Mouse (Mus musculus): Measurements from ENCODE around the gene Loxl3. TPM values are rescaled to one million over a fixed set of nuclear protein-coding genes. Genes with fewer than 3 reads are reported as not detected.

Gene Loxl3
- polyA plus RNA-seq, 1 experiment from 2014 or later: 8.0 TPM

GRCm38 (mm10) chr6:83080210-83080609 lies 46.2 kb downstream of the Loxl3 start:
- no peak for ATAC-seq (ENCODE audit: low FRiP score)
- 95% methylated on average over 5 of the region's 5 CpGs for WGBS
- H3K4me2 ChIP-seq: no peak overlapping the region
- no peak overlapping the region for H3K4me3 ChIP-seq (replicated peaks)
- peaks cover 56% of the 10 kb centered on the region for H3K27me3 ChIP-seq
- H3K9ac ChIP-seq: no peak overlapping the region
- H3K27ac ChIP-seq: no peak overlapping the region
- H3K4me1 ChIP-seq: peaks cover 20% of the 10 kb centered on the region
- H3K36me3 ChIP-seq (replicated peaks): peaks cover 30% of the 10 kb centered on the region
- no peaks in the 10 kb centered on the region for H3K9me3 ChIP-seq

DNA sequence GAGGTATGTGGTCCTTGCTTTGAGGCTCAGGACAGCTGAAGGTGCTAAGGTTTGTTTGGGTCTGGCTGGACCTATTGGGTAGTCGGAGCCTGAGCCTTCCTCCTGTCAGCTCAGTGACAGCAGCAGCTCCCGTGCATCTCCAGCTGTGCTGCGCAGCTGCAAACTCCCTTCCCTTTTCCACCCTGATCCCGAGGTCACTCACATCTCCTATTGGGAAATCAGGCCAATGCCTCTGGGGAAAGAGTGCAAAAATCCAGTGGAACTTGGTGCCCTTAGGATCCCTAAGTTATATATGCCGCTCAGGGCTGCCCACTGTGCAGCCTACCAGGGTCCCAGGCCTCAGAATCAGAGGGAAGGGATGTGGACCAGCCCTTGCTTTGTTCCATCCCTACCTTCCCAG lies 49.5 kb downstream of the Loxl3 start:
- peaks cover 26% of the 10 kb centered on the region for H3K4me1 ChIP-seq
- no peak for ATAC-seq (ENCODE audit: low FRiP score)
- H3K9ac ChIP-seq: no peak overlapping the region

GRCm38 (mm10) chr6:83084477-83084876 lies 50.5 kb downstream of the Loxl3 start:
- Histone ChIP-seq H3K9ac (no peak overlapping the region), H3K9me3 (no peaks in the 10 kb centered on the region), H3K4me2 (no peak overlapping the region), H3K27me3 (peaks cover 76% of the 10 kb centered on the region), H3K36me3 (replicated peaks) (peaks cover 30% of the 10 kb centered on the region), H3K4me1 (peaks cover 19% of the 10 kb centered on the region), H3K27ac (no peak overlapping the region), H3K4me3 (replicated peaks) (no peak overlapping the region)
- no peak for ATAC-seq (ENCODE audit: low FRiP score)
- 4% methylated on average over 6 of the region's 6 CpGs for WGBS

More for the DNA sequence above, 49.5 kb downstream of the Loxl3 start:
- Histone ChIP-seq H3K4me3 (replicated peaks) (no peak overlapping the region), H3K4me2 (no peak overlapping the region), H3K9me3 (no peaks in the 10 kb centered on the region), H3K36me3 (replicated peaks) (peaks cover 30% of the 10 kb centered on the region), H3K27ac (no peak overlapping the region), H3K27me3 (peaks cover 66% of the 10 kb centered on the region)
- 8% methylated on average over 5 of the region's 5 CpGs for WGBS

GRCm38 (mm10) chr6:83086121-83087035 lies 52.4 kb downstream of the Loxl3 start, which contains the start of gene Lbx2:
TSS of gene Lbx2 (plus strand) at chr6:83086367.
- H3K27me3 ChIP-seq: peaks cover 93% of the 10 kb centered on the region
- peaks cover 11% of the 10 kb centered on the region for H3K36me3 ChIP-seq (replicated peaks)
- no peak within 1 kb of the TSS for H3K9ac ChIP-seq
- H3K4me2 ChIP-seq: no peak within 1 kb of the TSS; the same call in 1 of the 2 replicates
- peak within 1 kb of the TSS; percentile 7; the same call in 1 of the 2 replicates for H3K4me3 ChIP-seq (replicated peaks)
- no peaks in the 10 kb centered on the region for H3K9me3 ChIP-seq
- H3K27ac ChIP-seq: no peak within 1 kb of the TSS
- no peak for ATAC-seq (ENCODE audit: low FRiP score)
- peaks cover 13% of the 10 kb centered on the region for H3K4me1 ChIP-seq
- WGBS: 1% methylated on average over 29 of the region's 42 CpGs

GRCm38 (mm10) chr6:83087205-83087925 lies 53.4 kb downstream of the Loxl3 start:
- Histone ChIP-seq H3K4me2 (peak overlapping the region; percentile 21; the same call in 1 of the 2 replicates), H3K36me3 (replicated peaks) (peaks cover 3% of the 10 kb centered on the region)

DNA sequence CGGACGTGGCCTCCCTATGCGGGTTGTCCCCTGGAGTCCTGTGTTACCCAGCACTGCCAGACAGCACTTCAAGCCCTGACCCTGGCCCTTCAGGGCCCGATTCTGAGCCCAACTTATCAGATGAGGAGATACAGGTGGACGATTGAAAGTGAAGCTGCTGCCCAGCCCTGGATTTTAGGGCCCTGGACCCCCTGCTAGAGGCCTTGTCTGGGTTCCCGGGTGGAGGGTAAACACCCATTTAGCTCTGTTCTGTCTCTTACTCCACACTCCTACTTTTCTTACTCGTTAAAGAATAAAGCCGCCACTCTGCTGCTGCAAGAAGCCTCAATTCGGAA lies 53.9 kb downstream of the Loxl3 start:
- Histone ChIP-seq H3K27ac (no peak overlapping the region), H3K36me3 (replicated peaks) (no peaks in the 10 kb centered on the region), H3K27me3 (peaks cover 96% of the 10 kb centered on the region), H3K4me2 (peak overlapping the region; percentile 21; the same call in 1 of the 2 replicates), H3K4me1 (peaks cover 13% of the 10 kb centered on the region), H3K4me3 (replicated peaks) (no peak overlapping the region), H3K9me3 (no peaks in the 10 kb centered on the region), H3K9ac (no peak overlapping the region)
- 3% methylated on average over 9 of the region's 9 CpGs for WGBS
- no peak for ATAC-seq (ENCODE audit: low FRiP score)

More at GRCm38 (mm10) chr6:83087205-83087925, 53.4 kb downstream of the Loxl3 start:
- ATAC-seq (ENCODE audit: low FRiP score): no peak
- no peak overlapping the region for H3K9ac ChIP-seq
- no peak overlapping the region for H3K27ac ChIP-seq
- H3K27me3 ChIP-seq: peaks cover 96% of the 10 kb centered on the region
- peak overlapping the region; percentile 7 for H3K4me3 ChIP-seq (replicated peaks)
- peaks cover 13% of the 10 kb centered on the region for H3K4me1 ChIP-seq
- H3K9me3 ChIP-seq: no peaks in the 10 kb centered on the region
- 1% methylated on average over 47 of the region's 47 CpGs for WGBS

DNA sequence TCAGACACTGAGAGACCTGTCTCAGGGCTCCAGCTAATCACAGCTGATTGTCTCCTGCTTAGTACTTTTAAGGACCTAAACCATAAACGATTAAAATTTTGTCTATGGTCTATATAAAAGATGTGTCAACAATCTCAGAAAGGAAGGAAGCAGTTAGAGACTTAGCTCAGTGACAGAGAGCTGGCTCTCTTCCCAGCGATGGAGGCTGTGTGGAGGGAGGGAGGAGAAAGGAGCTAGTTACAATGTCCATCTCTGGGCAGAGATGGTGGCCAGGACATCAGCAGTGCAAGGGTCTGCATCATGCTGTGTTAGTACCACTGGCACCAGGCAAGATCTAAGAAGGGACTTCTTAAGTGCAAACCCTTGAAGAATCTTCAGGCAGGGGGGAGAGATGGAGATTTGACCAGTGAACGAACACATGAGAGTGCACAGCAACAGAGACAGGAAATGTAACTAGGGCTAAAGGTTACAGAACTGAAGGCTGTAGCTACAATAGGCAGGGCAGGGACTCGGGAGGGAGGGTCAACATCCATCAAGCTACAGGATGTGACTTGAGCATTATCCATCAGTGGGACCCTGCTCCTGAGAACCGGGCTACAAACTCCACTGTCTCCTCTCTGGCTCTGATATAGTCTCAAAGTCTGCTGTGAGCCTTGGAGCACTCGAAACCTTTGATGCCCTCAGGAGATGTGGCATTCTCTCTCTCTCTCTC lies 58.6 kb downstream of the Loxl3 start:
- H3K36me3 ChIP-seq (replicated peaks): no peaks in the 10 kb centered on the region
- peaks cover 4% of the 10 kb centered on the region; the same call in 1 of the 2 replicates for H3K4me1 ChIP-seq
- peaks cover 71% of the 10 kb centered on the region for H3K27me3 ChIP-seq
- H3K9me3 ChIP-seq: no peaks in the 10 kb centered on the region
- H3K4me3 ChIP-seq (replicated peaks): no peak overlapping the region
- no peak for ATAC-seq (ENCODE audit: low FRiP score)
- WGBS: 53% methylated on average over 6 of the region's 6 CpGs
- H3K9ac ChIP-seq: no peak overlapping the region
- H3K27ac ChIP-seq: no peak overlapping the region
- no peak overlapping the region for H3K4me2 ChIP-seq

- H3K27ac ChIP-seq: no peak overlapping the region
- H3K36me3 ChIP-seq (replicated peaks): no peaks in the 10 kb centered on the region
- no peak overlapping the region for H3K4me3 ChIP-seq (replicated peaks)
- peaks cover 50% of the 10 kb centered on the region for H3K27me3 ChIP-seq
- no peak overlapping the region for H3K9ac ChIP-seq
- whole genome bisulfite sequencing: 50% methylated on average over 6 of the region's 6 CpGs
- no peak for ATAC-seq (ENCODE audit: low FRiP score)
- peaks cover 3% of the 10 kb centered on the region; the same call in 1 of the 2 replicates for H3K4me1 ChIP-seq
- H3K9me3 ChIP-seq: no peaks in the 10 kb centered on the region
- no peak overlapping the region for H3K4me2 ChIP-seq
Measured at GRCm38 (mm10) chr6:83095968-83096367, 62.0 kb downstream of the Loxl3 start.

DNA sequence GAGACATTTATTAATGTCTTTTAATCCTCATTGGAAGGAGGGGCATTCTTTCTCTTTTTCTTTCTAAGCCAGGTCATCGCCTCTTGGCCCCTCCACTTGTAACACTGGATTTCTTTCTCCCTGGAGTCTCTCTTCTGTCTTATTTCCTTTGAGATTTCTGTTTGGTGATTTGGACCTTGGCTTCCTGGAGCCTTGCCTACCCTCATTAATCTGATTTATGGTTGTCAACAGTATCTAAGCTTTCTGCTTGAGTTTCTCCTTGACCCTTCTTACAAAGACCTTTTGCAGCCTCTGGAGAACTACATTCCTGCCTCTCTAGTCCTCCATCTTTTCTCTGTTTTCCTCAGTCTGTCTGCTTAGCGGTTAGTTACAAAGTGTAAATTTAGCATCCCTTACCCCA lies 64.4 kb downstream of the Loxl3 start:
- peaks cover 41% of the 10 kb centered on the region for H3K27me3 ChIP-seq
- 78% methylated on average over 2 of the region's 2 CpGs for WGBS
- no peaks in the 10 kb centered on the region for H3K9me3 ChIP-seq
- H3K4me3 ChIP-seq (replicated peaks): no peak overlapping the region
- peaks cover 20% of the 10 kb centered on the region for H3K4me1 ChIP-seq
- H3K36me3 ChIP-seq (replicated peaks): no peaks in the 10 kb centered on the region
- H3K4me2 ChIP-seq: no peak overlapping the region
- no peak overlapping the region for H3K9ac ChIP-seq
- no peak for ATAC-seq (ENCODE audit: low FRiP score)
- H3K27ac ChIP-seq: no peak overlapping the region

GRCm38 (mm10) chr6:83101316-83101687 lies 67.3 kb downstream of the Loxl3 start, which contains the start of the genes Ccdc142 and Gm42688:
TSS of gene Ccdc142 (plus strand) at chr6:83101601.
TSS of gene Gm42688 (plus strand) at chr6:83101617.
- Histone ChIP-seq H3K36me3 (replicated peaks) (no peaks in the 10 kb centered on the region), H3K4me2 (peak within 1 kb of the TSS; percentile 94), H3K9me3 (no peaks in the 10 kb centered on the region), H3K9ac (peak within 1 kb of the TSS; percentile 69), H3K4me3 (replicated peaks) (peak within 1 kb of the TSS; percentile 77), H3K27ac (peak within 1 kb of the TSS; percentile 64), H3K4me1 (peaks cover 21% of the 10 kb centered on the region), H3K27me3 (peaks cover 29% of the 10 kb centered on the region)
- ATAC-seq (ENCODE audit: low FRiP score): peak; percentile 85
- under 1% methylated on average over 25 of the region's 25 CpGs for WGBS

DNA sequence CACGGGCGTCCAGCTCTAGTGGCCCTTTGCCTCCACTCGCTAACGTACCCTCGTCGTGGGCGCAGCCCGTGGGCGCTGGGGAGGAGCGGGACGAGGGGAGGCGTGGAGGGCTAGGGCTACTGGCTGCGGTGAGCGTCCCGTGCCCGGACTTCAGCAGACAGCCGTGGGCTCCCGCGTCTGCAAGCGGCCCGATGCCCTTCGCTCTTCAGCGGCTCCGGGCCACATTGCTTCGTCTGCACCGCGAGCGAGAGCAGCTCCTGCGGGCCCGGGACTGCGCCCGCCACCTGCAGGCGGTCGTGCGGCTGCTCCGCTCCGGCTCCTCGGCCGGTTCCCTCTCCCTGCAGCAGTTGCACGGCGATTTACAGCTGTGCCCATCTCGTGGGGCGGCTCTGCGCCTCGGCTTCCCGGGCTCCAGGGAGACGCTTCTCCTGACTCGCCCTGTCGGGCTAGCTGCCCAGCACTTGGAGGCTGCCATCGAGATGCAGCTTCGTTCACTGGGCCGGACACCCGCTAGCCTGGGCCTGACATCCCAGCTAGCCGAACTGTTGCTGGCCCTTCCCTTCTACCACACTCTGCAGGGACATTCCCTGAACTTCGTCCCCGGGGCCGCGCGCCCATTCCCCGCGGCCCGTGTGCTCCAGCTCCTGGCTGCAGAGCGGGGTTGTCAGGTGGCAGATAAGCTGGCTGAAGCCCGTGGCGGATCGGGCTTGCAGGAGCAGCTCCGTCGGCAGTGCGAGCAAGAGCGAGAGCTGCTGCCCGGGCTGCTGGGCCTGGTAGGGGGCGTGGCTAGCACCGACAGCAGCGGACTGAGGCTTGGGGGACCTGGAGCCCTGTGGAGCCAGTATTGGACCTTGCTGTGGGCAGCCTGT lies 67.9 kb downstream of the Loxl3 start:
- H3K27me3 ChIP-seq: peaks cover 24% of the 10 kb centered on the region
- peak; percentile 78 for ATAC-seq (ENCODE audit: low FRiP score)

More for the DNA sequence above, 67.9 kb downstream of the Loxl3 start:
- Histone ChIP-seq H3K9me3 (no peaks in the 10 kb centered on the region), H3K4me1 (peaks cover 21% of the 10 kb centered on the region), H3K27ac (peak overlapping the region; percentile 64), H3K9ac (peak overlapping the region; percentile 69), H3K4me2 (peak overlapping the region; percentile 94), H3K4me3 (replicated peaks) (peak overlapping the region; percentile 77), H3K36me3 (replicated peaks) (no peaks in the 10 kb centered on the region)
- WGBS: under 1% methylated on average over 74 of the region's 74 CpGs

All from forebrain, embryonic 12.5 days (tissue).